Mouse (Mus musculus): ENCODE measurements around the gene Pcnx4. TPM values are rescaled to one million over a fixed set of nuclear protein-coding genes. Genes with fewer than 3 reads are reported as not detected.

The Pcnx4 gene
- polyA plus RNA-seq, 1 experiment = 4.9 TPM

DNA sequence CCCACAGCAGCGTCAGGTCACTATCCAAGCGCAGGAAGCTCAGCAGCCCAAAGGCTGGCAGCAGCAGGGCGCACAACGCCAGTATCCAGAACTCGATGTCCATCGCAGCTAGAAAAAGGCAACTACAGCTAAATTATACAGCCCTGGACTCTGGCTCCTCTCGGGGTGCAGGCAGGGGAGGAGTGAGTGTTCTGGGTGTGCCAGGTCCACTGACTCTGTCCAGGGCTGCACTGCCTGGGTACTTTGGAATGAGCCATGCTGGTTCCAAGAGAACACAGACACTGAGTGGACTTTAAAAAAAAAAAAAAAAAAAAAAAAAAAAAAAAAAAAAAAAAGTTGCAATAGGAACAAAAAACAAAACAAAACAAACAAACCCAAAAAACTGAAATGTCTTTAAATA, 92.6 kb downstream of the Pcnx4 start:
- H3K4me3 ChIP-seq (ENCODE audit: insufficient read depth, poor library complexity, severe bottlenecking) = no peak overlapping the region
- H3K79me2 ChIP-seq (ENCODE audit: control insufficient read depth, insufficient read depth) = no peaks in the 10 kb centered on the region
- H3K36me3 ChIP-seq (ENCODE audit: control insufficient read depth, insufficient read depth) = no peaks in the 10 kb centered on the region
- TF ChIP-seq MYOG (IDR thresholded peaks at IDR 0.05; ENCODE audit: control insufficient read depth, extremely low read depth, insufficient read length) = no peak
- no peak for TF ChIP-seq USF1 (IDR thresholded peaks at IDR 0.05; ENCODE audit: low read depth)
- TF ChIP-seq CEBPB (IDR thresholded peaks at IDR 0.05; ENCODE audit: low read depth) = no peak
- TF ChIP-seq FOSL1 (IDR thresholded peaks at IDR 0.05; ENCODE audit: insufficient read depth, low read length, poor library complexity, severe bottlenecking) = no peak
- no peak for TF ChIP-seq MAX (IDR thresholded peaks at IDR 0.05)
- TF ChIP-seq MYOD1 (IDR thresholded peaks at IDR 0.05; ENCODE audit: control insufficient read depth, insufficient read length, low read depth) = no peak
- TF ChIP-seq CTCF (IDR thresholded peaks at IDR 0.05; ENCODE audit: control insufficient read depth, insufficient read depth, insufficient read length) = no peak
- H3ac ChIP-seq (ENCODE audit: control insufficient read depth, insufficient read length, low read depth) = no peak overlapping the region
- H3K79me3 ChIP-seq (ENCODE audit: low read depth) = no peaks in the 10 kb centered on the region
- H3K27me3 ChIP-seq (ENCODE audit: control insufficient read depth, insufficient read depth, insufficient read length) = no peaks in the 10 kb centered on the region

Other genes with a start within 250 kb of the Pcnx4 start
- gene Rtn1, start 127.3 kb upstream of the Pcnx4 start, polyA plus RNA-seq (2012; fragmentation: generic; extraction: Trizol) = not detected
- not detected for gene Lrrc9, start 94.5 kb upstream of the Pcnx4 start, polyA plus RNA-seq (2012; fragmentation: generic; extraction: Trizol)
- not detected for gene Gm4756, start 113.3 kb downstream of the Pcnx4 start, polyA plus RNA-seq (2012; fragmentation: generic; extraction: Trizol)
- gene Dhrs7, start 128.5 kb downstream of the Pcnx4 start, polyA plus RNA-seq (2012; fragmentation: generic; extraction: Trizol) = 22.4 TPM
- gene Ppm1a, start 221.1 kb downstream of the Pcnx4 start, polyA plus RNA-seq (2012; fragmentation: generic; extraction: Trizol) = 80.6 TPM

All from C2C12 (cell line).